Mouse (Mus musculus) cerebellum, adult (tissue): ENCODE measurements around the gene Klhl32.

Experiments used
- ATAC-seq: cut with Nextera tagmentation; 2 replicates; pipeline ENCODE4 v1.9.2; 2017; ENCODE audit warnings: mild to moderate bottlenecking, moderate library complexity, mixed read lengths; ENCODE audit not compliant: insufficient number of reproducible peaks, low FRiP score, low TSS enrichment

Klhl32 gene

DNA sequence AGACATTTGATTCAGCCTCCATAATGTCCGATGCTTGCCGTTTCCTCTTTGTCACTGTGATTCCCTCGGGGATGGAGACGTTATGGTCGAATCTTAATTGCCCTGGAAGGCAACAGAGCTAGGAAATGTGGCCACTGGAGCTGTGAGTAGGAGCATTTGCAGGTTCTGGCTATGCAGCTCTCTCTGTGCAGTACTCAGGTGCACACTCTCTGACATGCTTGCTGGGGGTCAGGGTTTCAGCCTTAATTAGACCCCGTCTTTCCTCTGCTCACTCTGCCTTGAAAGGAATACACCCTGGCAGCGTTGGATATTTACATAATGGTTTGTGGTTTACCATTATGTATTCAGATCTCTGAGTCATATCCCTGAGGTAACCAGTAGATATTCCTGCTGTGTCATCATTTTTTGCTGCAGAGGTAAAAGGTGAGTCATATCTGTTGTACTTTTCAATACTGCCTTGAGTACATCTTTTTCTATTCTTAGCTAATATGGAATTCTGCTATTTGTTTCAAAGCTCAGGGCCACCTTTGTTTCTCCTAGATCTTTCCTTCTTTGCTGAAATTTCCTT lies 281.9 kb downstream of the Klhl32 start:
- no peak for ATAC-seq

DNA sequence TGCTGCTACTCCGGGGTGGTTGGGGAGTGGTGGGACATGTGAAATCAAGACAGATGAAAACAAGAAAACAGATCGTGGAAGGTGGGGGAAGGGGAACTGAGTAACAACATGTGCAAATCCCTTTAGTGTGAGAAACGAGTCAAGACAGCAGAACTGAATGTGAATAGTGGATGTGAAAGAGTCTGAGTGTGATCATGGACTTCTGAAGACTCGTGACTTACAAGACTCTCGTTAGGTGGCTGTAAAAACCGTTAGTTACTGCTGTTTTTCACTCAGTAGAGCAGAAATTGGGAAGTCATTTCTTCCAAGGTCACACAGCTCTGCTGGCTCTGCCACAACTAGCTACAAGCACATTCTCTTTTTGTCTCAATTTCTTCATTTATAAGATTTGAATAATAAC lies 282.9 kb downstream of the Klhl32 start:
- ATAC-seq = no peak
